Mouse (Mus musculus) right cerebral cortex, postnatal 25 days (tissue): ENCODE data around the gene Myo15.
A peak's percentile ranks its signal among the peaks of the same experiment; 100 is the strongest.
"Not testable (repeated sequence)": the region's sequence is repeated elsewhere in the genome, so short reads cannot be mapped to it uniquely, and the experiment has no call there.

Source experiments
- DNase-seq: peaks from one replicate; pipeline ENCODE4 v3.0.0; 2022

Myo15 gene

DNA sequence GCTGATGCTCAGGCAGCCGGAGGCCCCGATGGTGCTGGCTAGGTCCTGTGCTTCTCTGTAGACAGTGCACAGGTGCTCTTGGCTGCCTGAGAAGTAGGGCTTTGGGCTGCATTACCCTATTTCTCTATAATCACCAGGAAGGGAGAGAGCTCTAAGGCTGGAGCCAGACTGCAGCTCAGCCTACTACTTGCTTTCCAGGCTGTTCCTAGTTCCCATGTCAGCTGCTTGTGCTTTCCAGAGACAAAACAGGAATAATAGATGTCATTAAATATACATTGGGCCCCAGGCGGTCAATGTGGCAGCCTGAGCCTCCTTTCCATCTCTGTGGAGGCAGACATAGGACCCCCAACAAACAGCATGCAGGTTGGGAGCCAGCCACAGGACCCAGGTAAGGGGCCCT is at the start of gene Myo15:
TSS of gene Myo15 (plus strand) at position 301 of the 400 bp plus-strand sequence.
- no peak for DNase-seq

DNA sequence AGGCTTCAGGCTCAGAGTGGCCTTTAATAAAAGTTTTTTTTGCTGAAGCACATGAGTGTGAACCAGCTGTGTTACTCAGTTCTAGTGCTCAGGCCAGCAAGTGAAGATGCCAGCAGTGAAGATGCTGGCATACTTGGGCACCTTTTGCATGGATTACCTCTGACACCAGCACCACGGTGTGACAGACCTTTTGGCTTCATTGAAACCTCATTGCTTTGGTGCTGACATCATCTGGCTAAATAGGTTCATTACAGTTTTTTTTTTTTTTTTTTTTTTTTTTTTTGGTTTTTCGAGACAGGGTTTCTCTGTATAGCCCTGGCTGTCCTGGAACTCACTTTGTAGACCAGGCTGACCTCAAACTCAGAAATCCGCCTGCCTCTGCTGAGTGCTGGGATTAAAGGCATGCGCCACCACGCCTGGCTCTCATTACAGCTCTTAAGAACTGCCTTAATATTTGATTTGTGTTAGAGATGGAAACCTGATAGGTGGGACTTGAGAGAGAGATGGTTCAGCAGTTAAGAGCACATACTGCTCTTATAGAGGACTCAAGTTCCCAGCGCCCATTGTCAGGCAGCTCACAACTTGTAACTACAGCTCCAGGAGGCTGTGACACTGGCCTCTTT is 47.0 kb upstream of the Myo15 start:
- no peak for DNase-seq

DNA sequence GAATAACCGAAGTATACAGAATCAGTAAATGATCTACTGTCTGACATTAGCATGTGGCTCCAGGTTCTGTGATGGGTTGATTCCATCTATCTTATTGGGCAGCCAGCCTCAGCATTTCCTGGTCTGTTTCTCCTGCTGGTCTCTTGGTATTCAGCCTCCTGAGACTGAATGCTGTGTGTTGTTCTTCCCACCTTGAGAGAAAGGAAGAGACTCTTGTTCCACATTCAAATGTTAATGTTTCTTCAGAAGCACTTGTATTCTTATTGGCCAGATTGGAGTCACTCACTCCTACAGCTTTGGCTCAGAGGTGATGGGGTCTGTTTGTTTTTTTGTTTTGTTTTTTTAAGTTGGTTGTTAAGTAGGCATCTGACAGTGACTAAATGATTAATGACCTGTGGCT is 46.1 kb upstream of the Myo15 start:
- no peak for DNase-seq

DNA sequence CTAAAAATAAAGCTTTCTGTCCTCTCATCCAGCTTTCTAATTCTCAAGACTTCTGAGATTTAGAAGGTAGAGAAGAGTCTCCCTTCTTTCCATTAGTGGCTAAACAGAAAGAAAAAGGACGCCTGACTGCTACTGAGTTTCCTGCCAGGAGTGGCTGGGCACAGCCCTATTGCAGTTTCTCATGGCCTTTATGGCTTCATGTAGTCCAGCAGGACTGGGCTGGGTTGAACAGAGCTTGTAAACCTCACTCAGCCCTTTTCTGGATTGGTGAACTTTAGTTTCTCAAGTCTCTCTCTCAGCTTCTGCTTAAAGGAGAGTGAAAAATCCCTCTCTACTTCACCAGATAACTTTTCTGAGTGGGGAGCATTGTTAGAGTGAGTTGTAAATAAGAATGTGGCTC is 42.7 kb upstream of the Myo15 start:
- no peak for DNase-seq

GRCm38 (mm10) chr11:60427628-60428027 is 41.5 kb upstream of the Myo15 start:
- no peak for DNase-seq

- DNase-seq = no peak
Observed at GRCm38 (mm10) chr11:60433501-60433900, 35.6 kb upstream of the Myo15 start.

- no peak for DNase-seq
Observed at GRCm38 (mm10) chr11:60435133-60435532, 34.0 kb upstream of the Myo15 start.

GRCm38 (mm10) chr11:60436618-60437017 is 32.5 kb upstream of the Myo15 start:
- no peak for DNase-seq

DNA sequence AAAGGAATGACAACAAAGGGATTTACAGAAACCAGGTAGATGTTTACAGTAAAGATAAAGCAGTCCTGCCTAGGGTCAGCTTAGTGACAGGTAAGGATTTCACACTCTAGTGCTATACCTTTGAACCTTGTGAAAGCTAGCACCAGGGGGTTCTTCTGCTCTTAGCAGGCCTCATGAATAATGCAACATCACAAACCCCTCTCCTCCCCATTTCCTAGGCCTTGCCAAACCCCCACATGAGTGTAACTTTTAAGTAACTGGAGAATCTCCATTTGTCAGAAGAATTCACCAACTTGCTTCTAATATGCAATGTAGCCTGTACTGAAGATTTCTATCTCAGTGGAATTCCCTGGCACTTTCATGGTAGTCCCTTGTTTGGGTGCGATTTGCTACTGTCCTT is 29.5 kb upstream of the Myo15 start:
- DNase-seq = not testable (repeated sequence)

DNA sequence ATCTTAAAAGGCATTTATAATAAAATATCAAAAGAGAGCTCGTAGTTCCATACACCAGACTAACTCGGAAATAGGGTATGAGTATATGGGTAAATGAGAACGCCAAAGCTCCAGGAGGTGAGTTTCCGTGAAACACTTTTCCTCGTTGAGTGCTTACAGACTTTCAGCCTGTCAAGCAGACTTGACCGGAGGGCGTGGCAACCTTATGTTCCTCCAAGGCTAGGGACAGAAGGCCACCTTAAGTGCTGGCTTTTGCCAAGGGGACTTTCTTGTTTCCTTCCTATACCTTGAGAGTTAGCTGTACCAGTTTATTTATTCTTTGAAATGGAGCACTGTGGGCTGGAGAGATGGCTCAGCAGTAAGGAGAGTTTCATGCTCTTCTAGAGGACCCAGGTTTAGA is 29.0 kb upstream of the Myo15 start:
- no peak for DNase-seq

- no peak for DNase-seq
Observed at GRCm38 (mm10) chr11:60442896-60443295, 26.2 kb upstream of the Myo15 start.

GRCm38 (mm10) chr11:60444007-60444406 is 25.1 kb upstream of the Myo15 start:
- DNase-seq = no peak

DNA sequence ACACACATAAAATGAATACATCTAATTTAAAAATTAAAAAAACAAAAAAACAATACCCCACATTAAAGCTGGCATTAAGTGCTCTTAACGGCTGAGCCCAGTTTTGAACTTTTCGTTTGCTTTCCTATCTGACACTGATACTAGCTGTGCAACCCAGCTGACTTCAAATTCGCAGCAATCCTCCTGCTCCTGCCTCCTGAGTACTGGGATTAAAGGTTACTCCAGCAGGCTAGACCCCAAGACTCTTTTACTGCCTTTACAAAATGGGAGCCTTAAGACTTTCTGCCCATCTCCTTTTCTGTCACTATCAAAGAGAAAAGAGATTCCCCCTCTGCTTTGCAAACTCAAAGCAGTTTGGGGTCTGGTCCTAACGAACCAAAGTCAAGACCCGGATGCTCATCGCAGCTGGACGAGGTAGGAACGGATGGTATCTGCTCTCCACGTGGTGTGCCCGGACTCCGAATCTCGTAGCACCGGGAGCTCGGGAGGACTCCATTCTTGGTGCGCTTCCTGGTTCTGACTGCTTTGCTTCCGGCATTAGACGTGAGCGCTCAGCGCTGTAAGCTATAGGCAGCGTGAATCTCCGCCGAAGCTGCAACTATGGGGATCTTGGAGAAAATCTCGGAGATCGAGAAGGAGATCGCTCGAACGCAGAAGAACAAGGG is 14.9 kb upstream of the Myo15 start, which contains the start of gene Drg2:
TSS of gene Drg2 (plus strand) at position 512 of the 665 bp plus-strand sequence.
- peak; percentile 86 for DNase-seq

GRCm38 (mm10) chr11:60454745-60455087 is 14.4 kb upstream of the Myo15 start:
- no peak for DNase-seq

- DNase-seq = no peak
Observed at GRCm38 (mm10) chr11:60457973-60458372, 11.2 kb upstream of the Myo15 start.

- DNase-seq = no peak
Observed at GRCm38 (mm10) chr11:60465943-60466380, 3.2 kb upstream of the Myo15 start.

GRCm38 (mm10) chr11:60470743-60471142 is 1.6 kb downstream of the Myo15 start:
- no peak for DNase-seq

DNA sequence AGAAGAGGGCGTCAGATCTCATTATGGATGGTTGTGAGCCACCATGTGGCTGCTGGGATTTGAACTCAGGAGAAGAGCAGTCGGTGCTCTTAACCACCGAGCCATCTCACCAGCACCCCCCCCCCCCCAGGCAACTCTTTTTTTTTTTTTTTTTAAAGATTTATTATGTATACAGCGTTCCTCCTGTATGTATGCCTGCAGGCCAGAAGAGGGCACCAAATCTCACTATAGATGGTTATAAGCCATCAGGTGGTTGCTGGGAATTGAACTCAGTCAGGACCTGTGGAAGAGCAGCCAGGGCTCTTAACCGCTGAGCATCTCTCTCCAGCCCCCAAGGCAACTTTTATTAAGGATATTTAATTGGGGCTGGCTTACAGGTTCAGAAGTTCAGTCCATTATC is 5.4 kb downstream of the Myo15 start:
- no peak for DNase-seq

- no peak for DNase-seq
Observed at GRCm38 (mm10) chr11:60475668-60476362, 6.7 kb downstream of the Myo15 start.

- no peak for DNase-seq
Observed at GRCm38 (mm10) chr11:60478121-60478520, 9.0 kb downstream of the Myo15 start.

- DNase-seq = no peak
Observed at GRCm38 (mm10) chr11:60486267-60486666, 17.1 kb downstream of the Myo15 start.

GRCm38 (mm10) chr11:60492726-60493125 is 23.6 kb downstream of the Myo15 start:
- no peak for DNase-seq

- no peak for DNase-seq
Observed at GRCm38 (mm10) chr11:60495692-60496091, 26.6 kb downstream of the Myo15 start.

DNA sequence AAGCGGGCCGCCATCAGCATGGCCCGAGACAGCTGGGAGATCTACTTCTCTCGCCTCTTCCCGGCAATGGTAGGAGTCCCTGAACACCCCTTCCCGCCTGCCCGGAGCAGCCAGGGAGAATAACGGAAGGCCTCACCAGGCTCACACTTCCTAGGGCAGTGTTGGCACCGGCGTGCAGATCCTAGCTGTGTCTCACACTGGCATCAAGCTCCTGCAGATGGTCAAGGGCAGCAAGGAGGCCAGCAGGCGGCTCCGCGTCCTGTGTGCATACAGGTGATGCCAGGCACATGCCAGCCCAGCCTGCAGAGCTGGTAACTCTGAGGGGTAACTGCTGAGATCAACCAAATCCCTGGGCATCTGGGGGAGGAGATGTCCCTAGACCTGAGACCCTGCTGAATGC is 38.1 kb downstream of the Myo15 start:
- DNase-seq = no peak
